In the genomic region with DNA sequence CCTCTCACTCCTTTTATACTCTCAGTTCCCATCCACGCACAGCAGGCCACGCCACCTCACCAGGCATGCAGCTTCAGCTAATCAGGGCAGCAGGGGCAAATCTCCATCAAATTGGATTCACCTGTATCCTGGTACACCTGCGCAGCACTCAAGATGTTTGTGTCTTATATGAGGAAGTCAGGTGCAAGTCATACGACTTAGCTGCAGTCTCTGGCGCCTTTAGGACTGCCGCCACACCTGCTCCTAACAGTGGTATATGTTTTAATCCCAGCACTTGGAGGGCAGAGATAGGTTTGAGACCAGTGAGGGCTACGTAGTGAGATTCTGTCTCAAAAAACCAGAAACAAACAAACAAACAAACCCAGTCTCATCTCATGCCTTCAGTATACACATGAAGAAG, we compare ENCODE assay signal across 8 mouse cellular contexts. TPM values are rescaled to one million over a fixed set of nuclear protein-coding genes. Genes with fewer than 3 reads are reported as not detected.
DNase-seq lines count a peak whose midpoint lies in the region; ATAC-seq and TF ChIP-seq lines count a peak whose summit lies in the region.
"Not testable (repeated sequence)": the region's sequence is repeated elsewhere in the genome, so short reads cannot be mapped to it uniquely, and the experiment has no call there.

TSS of gene Gsta4 (plus strand) at position 301 of the 400 bp plus-strand sequence.

- intact Hi-C loops in heart, postnatal 14 days (cut with DNase I); left cerebral cortex, postnatal 14 days (cut with DNase I): not testable (repeated sequence)

- H3K4me1 ChIP-seq in ES-E14 (ENCODE audit: control insufficient read depth in 2 of 2, insufficient read depth in 2 of 2, low read length in 2 of 2, poor library complexity in 1 of 2); embryonic facial prominence, embryonic 11.5 days (ENCODE audit: control insufficient read depth, insufficient read depth, low read length); intestine, postnatal 0 days (replicated peaks; ENCODE audit: control insufficient read depth, insufficient read depth, low read length); lung, adult 2 months (ENCODE audit: control insufficient read depth, insufficient read depth, low read length); neural tube, embryonic 14.5 days (ENCODE audit: control insufficient read depth, insufficient read depth, low read length): not testable (repeated sequence)

- not testable (repeated sequence) for H3K4me3 ChIP-seq in ES-E14 (ENCODE audit: insufficient read depth in 1 of 2, low read depth in 1 of 2, low read length in 2 of 2, poor library complexity in 1 of 2, severe bottlenecking in 1 of 2); embryonic facial prominence, embryonic 11.5 days (ENCODE audit: low read depth, low read length); intestine, postnatal 0 days (ENCODE audit: low read depth, low read length); lung, adult 2 months (replicated peaks; ENCODE audit: extremely low read depth, low read depth, low read length); neural tube, embryonic 14.5 days (ENCODE audit: low read depth, low read length)

- not testable (repeated sequence) for H3K9ac ChIP-seq in ES-E14 (ENCODE audit: insufficient read depth, low read depth, low read length, poor library complexity, severe bottlenecking); embryonic facial prominence, embryonic 11.5 days (replicated peaks; ENCODE audit: low read length); intestine, postnatal 0 days (ENCODE audit: low read depth, low read length); neural tube, embryonic 14.5 days (replicated peaks; ENCODE audit: low read depth, low read length)

- H3K27ac ChIP-seq in ES-E14 (ENCODE audit: insufficient read depth, low read depth, low read length, poor library complexity, severe bottlenecking); embryonic facial prominence, embryonic 11.5 days (replicated peaks; ENCODE audit: low read depth, low read length); intestine, postnatal 0 days (ENCODE audit: low read depth, low read length); neural tube, embryonic 14.5 days (ENCODE audit: low read depth, low read length): not testable (repeated sequence)

- not testable (repeated sequence) for H3K4me2 ChIP-seq in embryonic facial prominence, embryonic 11.5 days (ENCODE audit: low read depth, low read length); intestine, postnatal 0 days (replicated peaks; ENCODE audit: low read depth); neural tube, embryonic 14.5 days (ENCODE audit: low read depth, low read length)

- TF ChIP-seq CTCF in intestine, postnatal 0 days (IDR thresholded peaks at IDR 0.05; ENCODE audit: low read depth); lung, adult 2 months (IDR thresholded peaks at IDR 0.05; ENCODE audit: insufficient read depth, low read length): not testable (repeated sequence)

- not testable (repeated sequence) for ATAC-seq in embryonic facial prominence, embryonic 11.5 days (replicated peaks; ENCODE audit: insufficient number of reproducible peaks, low FRiP score, low TSS enrichment, low read depth); intestine, postnatal 0 days; neural tube, embryonic 14.5 days (ENCODE audit: low read depth)

- in situ Hi-C loops in ES-E14 (cut with MboI; ENCODE audit: low sequenced_read_pairs in 2 of 2, unreplicated experiment in 2 of 2) = not testable (repeated sequence)

- H3K27me3 ChIP-seq in embryonic facial prominence, embryonic 11.5 days (ENCODE audit: control insufficient read depth, insufficient read depth, low read length); intestine, postnatal 0 days (replicated peaks; ENCODE audit: control insufficient read depth, insufficient read depth, low read length); neural tube, embryonic 14.5 days (ENCODE audit: control insufficient read depth, insufficient read depth, low read length): not testable (repeated sequence)

- not testable (repeated sequence) for TF ChIP-seq POLR2A in lung, adult 2 months (IDR thresholded peaks at IDR 0.05; ENCODE audit: borderline replicate concordance, extremely low read depth, low read depth, low read length)

- H3K9me3 ChIP-seq in ES-E14 (ENCODE audit: control insufficient read depth, insufficient read depth, low read depth, low read length); embryonic facial prominence, embryonic 11.5 days (replicated peaks; ENCODE audit: control insufficient read depth, low read length); intestine, postnatal 0 days (ENCODE audit: control insufficient read depth); neural tube, embryonic 14.5 days (ENCODE audit: control insufficient read depth, low read length): not testable (repeated sequence)

- 87% methylated on average over 4 of the region's 7 CpGs for WGBS in embryonic facial prominence, embryonic 11.5 days
- 95% methylated on average over 4 of the region's 7 CpGs for WGBS in intestine, postnatal 0 days
- WGBS in lung, adult 2 months = 90% methylated on average over 4 of the region's 7 CpGs
- WGBS in neural tube, embryonic 14.5 days = 98% methylated on average over 4 of the region's 7 CpGs

- DNase-seq in ES-E14 (ENCODE audit: low read depth, low spot score); embryonic facial prominence, embryonic 11.5 days (ENCODE audit: low spot score); gastrocnemius, adult 8-10 months (ENCODE audit: low spot score in 2 of 2); heart, postnatal 14 days; left cerebral cortex, postnatal 14 days (ENCODE audit: low spot score in 2 of 2); lung, adult 2 months: not testable (repeated sequence)

- H3K36me3 ChIP-seq in ES-E14 (ENCODE audit: control insufficient read depth, insufficient read depth, low read length, poor library complexity, severe bottlenecking); embryonic facial prominence, embryonic 11.5 days (replicated peaks; ENCODE audit: control insufficient read depth, insufficient read depth, low read depth, low read length); intestine, postnatal 0 days (ENCODE audit: control insufficient read depth, insufficient read depth); neural tube, embryonic 14.5 days (ENCODE audit: control insufficient read depth, insufficient read depth, low read length): not testable (repeated sequence)

RNA-seq across cellular contexts. Expression of gene Gsta4, which starts in this region (rescaled TPM):
- 265 and 309 TPM in 2 replicates for total RNA-seq in ES-E14 (2012; rRNA removed)
- 120 and 124 TPM in 2 replicates for polyA plus RNA-seq in embryonic facial prominence, embryonic 11.5 days (2014; fragmentation: Nextera tagmentation; extraction: Ambion mirVana)
- 10 to 100 TPM; 13.0 to 20.3 (median 17.8) TPM for total RNA-seq in gastrocnemius, adult 8-10 months (2022)
- total RNA-seq in heart, postnatal 14 days (2021) = 10 to 100 TPM; 60.1 to 70.6 TPM
- polyA plus RNA-seq in intestine, postnatal 0 days (2015; fragmentation: Nextera tagmentation; extraction: Ambion mirVana) = 23.3 and 36.2 TPM in 2 replicates
- 10 to 100 TPM; 34.9 to 36.3 TPM for total RNA-seq in left cerebral cortex, postnatal 14 days (2021)
- polyA plus RNA-seq in lung, adult 2 months (2012; rRNA removed) = 29.2 and 85.9 TPM in 2 replicates
- 34.4 and 34.9 TPM in 2 replicates for polyA plus RNA-seq in neural tube, embryonic 14.5 days (2014; fragmentation: Nextera tagmentation; extraction: Ambion mirVana)
